Mouse (Mus musculus) lung, postnatal 0 days (tissue): Measurements from ENCODE around the gene Nemp2.

ENCODE experiments used
- CTCF ChIP-seq: IDR thresholded peaks from 2 replicates; pipeline ENCODE4 v1.5.1; 2016; ENCODE audit warnings: antibody characterized with exemption, mild to moderate bottlenecking
- EP300 ChIP-seq: IDR thresholded peaks from 2 replicates; pipeline ENCODE4 v1.6.1; 2016; ENCODE audit warnings: antibody characterized with exemption, mild to moderate bottlenecking, control low read depth

DNA sequence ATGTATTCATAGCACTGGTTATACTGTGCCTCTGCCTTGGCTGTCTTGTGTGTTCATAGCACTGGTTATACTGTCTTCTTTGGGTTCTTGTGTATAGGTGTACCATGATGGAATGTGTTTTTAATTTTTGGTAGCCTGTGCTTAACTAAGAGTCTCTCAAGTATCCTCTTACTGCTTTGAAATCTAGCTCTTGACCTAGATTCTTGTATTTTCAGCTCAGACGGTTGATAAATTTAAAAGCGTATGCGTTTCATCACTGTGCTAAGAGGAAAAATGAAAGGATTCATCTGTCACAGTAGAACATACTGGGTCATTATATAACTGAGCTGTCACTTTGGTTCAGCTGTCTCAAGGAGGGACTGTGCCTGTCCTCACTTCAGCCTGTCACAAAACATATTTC is 5.4 kb downstream of the Nemp2 start:
- TF ChIP-seq CTCF (no peak), EP300 (peak; percentile 59; the same call in 1 of the 2 replicates)
